Mouse (Mus musculus): ENCODE measurements at regions not wholly inside any gene's neighbourhood (a gene's known extent, or its start where the extent isn't known, plus 50 kb on each side); places are given as distances from the start of the nearest gene placed in this dataset.

- TF ChIP-seq EP300 (IDR thresholded peaks at IDR 0.05; ENCODE audit: low read depth) (no peak), CTCF (IDR thresholded peaks at IDR 0.05; ENCODE audit: low read depth) (no peak)
Observed at GRCm38 (mm10) chr14:17478963-17479362, 181.1 kb upstream of the Thrb start.

Measured in liver, postnatal 0 days (tissue).